Mouse (Mus musculus): Measurements from ENCODE around the gene Blvrb. TPM values are rescaled to one million over a fixed set of nuclear protein-coding genes. Genes with fewer than 3 reads are reported as not detected.
A peak's percentile ranks its signal among the peaks of the same experiment; 100 is the strongest.

The Blvrb gene
- total RNA-seq, 4 experiments from 2014 or later = 17.3 to 23.4 (median 20.2) TPM

GRCm38 (mm10) chr7:27448421-27449206, 836 bp downstream of the Blvrb start:
- DNase-seq (ENCODE audit: low spot score in 2 of 2) = peak in 1 of 2 experiments; percentile 29

- DNase-seq (ENCODE audit: low spot score in 2 of 2) = peak in 1 of 2 experiments; percentile 59
These were observed 1.6 kb downstream of the Blvrb start for GRCm38 (mm10) chr7:27449256-27449862.

GRCm38 (mm10) chr7:27451359-27451758, 3.6 kb downstream of the Blvrb start:
- no peak for DNase-seq (ENCODE audit: low spot score in 2 of 2)

- DNase-seq (ENCODE audit: low spot score in 2 of 2) = no peak
These were observed 4.5 kb downstream of the Blvrb start for GRCm38 (mm10) chr7:27452206-27452770.

- no peak for DNase-seq (ENCODE audit: low spot score in 2 of 2)
These were observed 6.8 kb downstream of the Blvrb start for GRCm38 (mm10) chr7:27454461-27455121.

GRCm38 (mm10) chr7:27455273-27455672, 7.5 kb downstream of the Blvrb start:
- DNase-seq (ENCODE audit: low spot score in 2 of 2) = no peak

GRCm38 (mm10) chr7:27458614-27459013, 10.8 kb downstream of the Blvrb start:
- DNase-seq (ENCODE audit: low spot score in 2 of 2) = no peak

GRCm38 (mm10) chr7:27459640-27460039, 11.9 kb downstream of the Blvrb start:
- no peak for DNase-seq (ENCODE audit: low spot score in 2 of 2)

- DNase-seq (ENCODE audit: low spot score in 2 of 2) = no peak
These were observed 12.7 kb downstream of the Blvrb start for GRCm38 (mm10) chr7:27460477-27460876.

GRCm38 (mm10) chr7:27467648-27468047, 19.9 kb downstream of the Blvrb start:
- DNase-seq (ENCODE audit: low spot score in 2 of 2) = no peak

GRCm38 (mm10) chr7:27471390-27472120, 23.8 kb downstream of the Blvrb start:
- DNase-seq (ENCODE audit: low spot score in 2 of 2) = no peak

- DNase-seq (ENCODE audit: low spot score in 2 of 2) = no peak
These were observed 24.8 kb downstream of the Blvrb start for GRCm38 (mm10) chr7:27472596-27472995.

GRCm38 (mm10) chr7:27473156-27473834, 25.5 kb downstream of the Blvrb start, which contains the start of gene Sertad3:
TSS of gene Sertad3 (plus strand) at chr7:27473768.
- peak; percentile 97 for DNase-seq (ENCODE audit: low spot score in 2 of 2)

GRCm38 (mm10) chr7:27473835-27474489, 26.2 kb downstream of the Blvrb start:
- no peak for DNase-seq (ENCODE audit: low spot score in 2 of 2)

GRCm38 (mm10) chr7:27474490-27474954, 26.7 kb downstream of the Blvrb start:
- DNase-seq (ENCODE audit: low spot score in 2 of 2) = peak; percentile 84 to 99

- DNase-seq (ENCODE audit: low spot score in 2 of 2) = no peak
These were observed 27.8 kb downstream of the Blvrb start for GRCm38 (mm10) chr7:27475596-27475995.

- DNase-seq (ENCODE audit: low spot score in 2 of 2) = no peak
These were observed 28.4 kb downstream of the Blvrb start for GRCm38 (mm10) chr7:27476098-27476635.

GRCm38 (mm10) chr7:27478561-27478960, 30.8 kb downstream of the Blvrb start:
- DNase-seq (ENCODE audit: low spot score in 2 of 2) = no peak

- no peak for DNase-seq (ENCODE audit: low spot score in 2 of 2)
These were observed 32.0 kb downstream of the Blvrb start for GRCm38 (mm10) chr7:27479750-27480149.

- DNase-seq (ENCODE audit: low spot score in 2 of 2) = no peak
These were observed 32.7 kb downstream of the Blvrb start for GRCm38 (mm10) chr7:27480506-27480905.

Measured in left cerebral cortex, adult 8-10 months (tissue).